Mouse (Mus musculus): Measurements from ENCODE around the gene Gm45261. TPM values are rescaled to one million over a fixed set of nuclear protein-coding genes. Genes with fewer than 3 reads are reported as not detected.
A peak's percentile ranks its signal among the peaks of the same experiment; 100 is the strongest.

Gene Gm45261
- polyA plus RNA-seq, 1 experiment from 2014 or later = not detected

GRCm38 (mm10) chr1:80418321-80419045, 42.8 kb downstream of the Gm45261 start:
- H3K27me3 ChIP-seq (replicated peaks; ENCODE audit: control insufficient read depth, insufficient read depth, low read length) = no peaks in the 10 kb centered on the region
- no peaks in the 10 kb centered on the region for H3K9me3 ChIP-seq (ENCODE audit: control insufficient read depth, low read length)
- no peak overlapping the region for H3K4me3 ChIP-seq (ENCODE audit: low read length)
- H3K4me1 ChIP-seq (ENCODE audit: control insufficient read depth, insufficient read depth, low read depth, low read length) = no peaks in the 10 kb centered on the region
- H3K36me3 ChIP-seq (ENCODE audit: control insufficient read depth, insufficient read depth, low read length) = no peaks in the 10 kb centered on the region
- WGBS = 94% methylated on average over 12 of the region's 12 CpGs
- ATAC-seq = no peak
- no peak overlapping the region for H3K9ac ChIP-seq (ENCODE audit: low read depth, low read length)
- no peak overlapping the region for H3K4me2 ChIP-seq (ENCODE audit: low read length)
- H3K27ac ChIP-seq (ENCODE audit: low read depth, low read length) = no peak overlapping the region

- Histone ChIP-seq H3K4me3 (ENCODE audit: low read length) (no peak overlapping the region), H3K9me3 (ENCODE audit: control insufficient read depth, low read length) (no peaks in the 10 kb centered on the region), H3K9ac (ENCODE audit: low read depth, low read length) (no peak overlapping the region), H3K4me2 (ENCODE audit: low read length) (no peak overlapping the region), H3K27me3 (replicated peaks; ENCODE audit: control insufficient read depth, insufficient read depth, low read length) (no peaks in the 10 kb centered on the region), H3K4me1 (ENCODE audit: control insufficient read depth, insufficient read depth, low read depth, low read length) (no peaks in the 10 kb centered on the region), H3K36me3 (ENCODE audit: control insufficient read depth, insufficient read depth, low read length) (no peaks in the 10 kb centered on the region), H3K27ac (ENCODE audit: low read depth, low read length) (no peak overlapping the region)
- WGBS = 77% methylated on average over 5 of the region's 5 CpGs
- no peak for ATAC-seq
Observed at GRCm38 (mm10) chr1:80416329-80416728, 44.9 kb downstream of the Gm45261 start.

GRCm38 (mm10) chr1:80412521-80412920, 48.7 kb downstream of the Gm45261 start:
- Histone ChIP-seq H3K4me2 (ENCODE audit: low read length) (no peak overlapping the region), H3K4me3 (ENCODE audit: low read length) (no peak overlapping the region), H3K36me3 (ENCODE audit: control insufficient read depth, insufficient read depth, low read length) (no peaks in the 10 kb centered on the region), H3K9me3 (ENCODE audit: control insufficient read depth, low read length) (no peaks in the 10 kb centered on the region), H3K27me3 (replicated peaks; ENCODE audit: control insufficient read depth, insufficient read depth, low read length) (no peaks in the 10 kb centered on the region), H3K4me1 (ENCODE audit: control insufficient read depth, insufficient read depth, low read depth, low read length) (no peaks in the 10 kb centered on the region), H3K9ac (ENCODE audit: low read depth, low read length) (no peak overlapping the region), H3K27ac (ENCODE audit: low read depth, low read length) (no peak overlapping the region)
- WGBS = 96% methylated on average over 2 of the region's 2 CpGs
- no peak for ATAC-seq

GRCm38 (mm10) chr1:80410229-80410973, 50.8 kb downstream of the Gm45261 start:
- ATAC-seq = no peak
- Histone ChIP-seq H3K36me3 (ENCODE audit: control insufficient read depth, insufficient read depth, low read length) (no peaks in the 10 kb centered on the region), H3K9ac (ENCODE audit: low read depth, low read length) (no peak overlapping the region), H3K9me3 (ENCODE audit: control insufficient read depth, low read length) (no peaks in the 10 kb centered on the region), H3K4me2 (ENCODE audit: low read length) (no peak overlapping the region), H3K4me3 (ENCODE audit: low read length) (no peak overlapping the region), H3K27me3 (replicated peaks; ENCODE audit: control insufficient read depth, insufficient read depth, low read length) (no peaks in the 10 kb centered on the region), H3K27ac (ENCODE audit: low read depth, low read length) (no peak overlapping the region), H3K4me1 (ENCODE audit: control insufficient read depth, insufficient read depth, low read depth, low read length) (no peaks in the 10 kb centered on the region)

DNA sequence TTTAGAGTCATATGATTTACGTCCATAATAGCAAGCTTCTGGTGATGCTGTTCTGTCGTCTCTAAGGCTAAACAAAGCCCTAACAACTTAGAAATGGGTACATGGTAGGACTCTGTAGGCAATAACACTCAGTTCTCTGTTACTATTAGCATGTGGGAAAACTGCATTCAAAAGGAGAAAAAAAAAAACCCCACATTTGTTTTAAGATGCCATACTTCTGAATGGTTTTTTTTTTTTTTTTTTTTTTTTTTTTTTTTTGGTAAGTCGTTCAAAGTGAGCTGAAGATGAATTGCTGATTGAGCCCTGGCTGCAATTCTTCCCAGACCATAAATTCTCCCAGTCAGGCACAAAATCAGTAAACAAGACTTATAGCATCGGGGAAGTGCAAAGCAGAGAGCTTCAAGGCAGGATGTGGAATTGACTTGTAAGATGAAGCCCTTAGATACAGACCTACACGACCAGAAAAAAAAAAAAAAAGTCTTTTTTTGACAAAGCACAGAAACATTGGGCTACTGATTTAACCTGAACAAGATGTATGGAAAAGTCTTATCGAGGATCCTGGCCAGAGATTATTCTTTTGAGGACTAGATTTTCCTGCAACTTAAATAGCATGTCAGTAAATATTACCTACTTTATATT, 51.7 kb downstream of the Gm45261 start:
- Histone ChIP-seq H3K9me3 (ENCODE audit: control insufficient read depth, low read length) (no peaks in the 10 kb centered on the region), H3K27ac (ENCODE audit: low read depth, low read length) (no peak overlapping the region), H3K27me3 (replicated peaks; ENCODE audit: control insufficient read depth, insufficient read depth, low read length) (no peaks in the 10 kb centered on the region), H3K9ac (ENCODE audit: low read depth, low read length) (no peak overlapping the region), H3K4me1 (ENCODE audit: control insufficient read depth, insufficient read depth, low read depth, low read length) (no peaks in the 10 kb centered on the region), H3K36me3 (ENCODE audit: control insufficient read depth, insufficient read depth, low read length) (no peaks in the 10 kb centered on the region), H3K4me2 (ENCODE audit: low read length) (no peak overlapping the region), H3K4me3 (ENCODE audit: low read length) (no peak overlapping the region)
- 55% methylated on average over 6 of the region's 6 CpGs for WGBS
- ATAC-seq = no peak

- Histone ChIP-seq H3K9ac (ENCODE audit: low read depth, low read length) (no peak overlapping the region), H3K9me3 (ENCODE audit: control insufficient read depth, low read length) (no peaks in the 10 kb centered on the region), H3K27me3 (replicated peaks; ENCODE audit: control insufficient read depth, insufficient read depth, low read length) (no peaks in the 10 kb centered on the region), H3K4me3 (ENCODE audit: low read length) (no peak overlapping the region), H3K27ac (ENCODE audit: low read depth, low read length) (no peak overlapping the region), H3K36me3 (ENCODE audit: control insufficient read depth, insufficient read depth, low read length) (no peaks in the 10 kb centered on the region), H3K4me1 (ENCODE audit: control insufficient read depth, insufficient read depth, low read depth, low read length) (no peaks in the 10 kb centered on the region), H3K4me2 (ENCODE audit: low read length) (no peak overlapping the region)
- peak; percentile 64 for ATAC-seq
- 4% methylated on average over 3 of the region's 3 CpGs for WGBS
Observed at GRCm38 (mm10) chr1:80408586-80408985, 52.7 kb downstream of the Gm45261 start.

DNA sequence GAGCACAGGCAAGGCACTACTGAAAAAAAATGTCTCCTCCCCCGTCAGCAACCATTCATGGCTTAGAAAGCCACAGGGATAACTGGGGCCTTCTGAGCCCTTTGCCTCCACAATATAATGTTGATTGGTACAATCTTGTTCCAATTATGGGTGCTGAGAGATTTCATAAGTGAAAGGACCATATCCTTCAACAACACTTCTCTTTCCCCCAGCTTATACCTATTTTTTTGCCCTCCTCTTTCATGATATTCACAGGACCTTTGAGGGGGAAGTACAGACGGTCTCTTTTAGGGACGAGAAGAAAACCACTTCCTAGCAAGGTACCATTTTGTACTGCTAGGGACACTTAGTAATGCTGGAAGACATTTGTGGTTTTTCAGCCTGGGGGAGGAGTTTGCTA, 57.1 kb downstream of the Gm45261 start:
- Histone ChIP-seq H3K4me1 (ENCODE audit: control insufficient read depth, insufficient read depth, low read depth, low read length) (no peaks in the 10 kb centered on the region), H3K27ac (ENCODE audit: low read depth, low read length) (no peak overlapping the region), H3K36me3 (ENCODE audit: control insufficient read depth, insufficient read depth, low read length) (no peaks in the 10 kb centered on the region), H3K27me3 (replicated peaks; ENCODE audit: control insufficient read depth, insufficient read depth, low read length) (no peaks in the 10 kb centered on the region), H3K9me3 (ENCODE audit: control insufficient read depth, low read length) (no peaks in the 10 kb centered on the region), H3K9ac (ENCODE audit: low read depth, low read length) (no peak overlapping the region), H3K4me3 (ENCODE audit: low read length) (no peak overlapping the region), H3K4me2 (ENCODE audit: low read length) (no peak overlapping the region)
- no peak for ATAC-seq
- 85% methylated on average over 3 of the region's 3 CpGs for WGBS

DNA sequence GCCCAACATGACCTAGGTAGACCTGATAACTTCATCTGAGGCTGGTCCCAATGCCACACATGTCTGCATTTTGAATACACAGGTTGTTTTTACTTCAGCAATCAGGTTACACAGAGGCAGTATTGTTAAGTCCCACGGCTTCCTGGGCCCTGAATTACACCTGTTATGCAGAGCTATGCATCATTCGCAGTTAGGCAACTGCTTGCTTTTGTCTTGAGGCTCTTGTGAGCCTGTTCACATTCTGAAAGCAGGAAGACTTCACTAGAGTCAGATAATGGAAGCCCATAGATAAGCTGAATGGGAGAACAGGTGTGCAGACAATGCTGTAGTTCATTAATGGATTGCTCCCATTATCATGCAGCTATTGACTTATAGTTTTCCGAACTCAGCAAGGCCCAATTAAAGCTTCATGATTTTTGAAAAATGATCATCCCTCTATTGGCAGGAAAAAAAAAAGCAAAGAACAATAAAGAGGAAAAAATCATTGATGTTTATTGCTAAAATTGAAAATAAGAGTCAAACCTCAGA, 57.8 kb downstream of the Gm45261 start:
- no peak for ATAC-seq
- no peaks in the 10 kb centered on the region for H3K27me3 ChIP-seq (replicated peaks; ENCODE audit: control insufficient read depth, insufficient read depth, low read length)
- 64% methylated on average over 3 of the region's 3 CpGs for WGBS

DNA sequence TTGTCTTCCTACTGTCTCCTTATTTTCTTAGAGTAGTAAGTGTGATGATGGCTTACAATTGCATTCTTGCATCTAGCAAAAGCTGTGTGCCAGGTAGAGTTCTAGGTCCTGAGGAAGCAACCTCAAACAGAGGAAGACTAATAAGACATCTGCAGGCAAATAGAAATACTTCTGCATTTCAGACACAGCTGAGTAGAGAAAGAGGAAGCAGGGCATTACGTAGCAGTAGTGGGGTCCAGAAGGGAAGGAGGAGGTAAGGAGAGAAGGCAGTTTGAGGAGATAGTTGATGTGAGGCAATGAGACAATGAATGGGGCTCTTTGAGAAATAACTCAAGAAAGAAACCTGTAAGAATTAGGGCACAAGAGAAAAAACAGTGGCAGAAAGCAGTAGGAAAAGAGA, 59.3 kb downstream of the Gm45261 start:
- Histone ChIP-seq H3K9ac (ENCODE audit: low read depth, low read length) (no peak overlapping the region), H3K4me1 (ENCODE audit: control insufficient read depth, insufficient read depth, low read depth, low read length) (no peaks in the 10 kb centered on the region), H3K4me2 (ENCODE audit: low read length) (no peak overlapping the region), H3K9me3 (ENCODE audit: control insufficient read depth, low read length) (no peaks in the 10 kb centered on the region), H3K36me3 (ENCODE audit: control insufficient read depth, insufficient read depth, low read length) (no peaks in the 10 kb centered on the region), H3K27ac (ENCODE audit: low read depth, low read length) (no peak overlapping the region), H3K4me3 (ENCODE audit: low read length) (no peak overlapping the region), H3K27me3 (replicated peaks; ENCODE audit: control insufficient read depth, insufficient read depth, low read length) (no peaks in the 10 kb centered on the region)
- 86% methylated on average over 1 of the region's 1 CpGs for WGBS
- no peak for ATAC-seq

More for the DNA sequence above, 57.8 kb downstream of the Gm45261 start:
- no peak overlapping the region for H3K27ac ChIP-seq (ENCODE audit: low read depth, low read length)
- H3K4me3 ChIP-seq (ENCODE audit: low read length) = no peak overlapping the region
- H3K4me1 ChIP-seq (ENCODE audit: control insufficient read depth, insufficient read depth, low read depth, low read length) = no peaks in the 10 kb centered on the region
- no peaks in the 10 kb centered on the region for H3K9me3 ChIP-seq (ENCODE audit: control insufficient read depth, low read length)
- no peak overlapping the region for H3K4me2 ChIP-seq (ENCODE audit: low read length)
- H3K9ac ChIP-seq (ENCODE audit: low read depth, low read length) = no peak overlapping the region
- H3K36me3 ChIP-seq (ENCODE audit: control insufficient read depth, insufficient read depth, low read length) = no peaks in the 10 kb centered on the region

Measured in hindbrain, embryonic 16.5 days (tissue).